Comparison of ENCODE assay signal across 21 mouse cellular contexts in genomic region chr17:63008788-63009187, GRCm38 (mm10).
DNase-seq lines count a peak whose midpoint lies in the region; ATAC-seq lines count a peak whose summit lies in the region.
"Had no signal": no experiment of that assay in that cellular context is flagged by ENCODE, and none has a peak within 500 bp of the region (broad histone marks: within the 10 kb centered on the region; RNA-seq: fewer than 3 reads in every experiment).

No protein-coding gene starts in this region.

- no peak overlapping the region for H3K4me3 ChIP-seq in intestine, embryonic 14.5 days (ENCODE audit: low read depth, low read length)
- H3K4me3 ChIP-seq in intestine, embryonic 15.5 days (replicated peaks) = no peak overlapping the region
- H3K4me3 ChIP-seq in embryonic facial prominence, embryonic 15.5 days (replicated peaks) = no peak overlapping the region
- H3K4me3 ChIP-seq in hindbrain, embryonic 15.5 days = no peak overlapping the region
- no peak overlapping the region for H3K4me3 ChIP-seq in neural tube, embryonic 15.5 days (replicated peaks)
- H3K4me3 ChIP-seq: erythroblast, embryonic 14.5 days; forebrain, embryonic 12.5 days; limb, embryonic 10.5 days had no signal

- no peaks in the 10 kb centered on the region for H3K9me3 ChIP-seq in intestine, embryonic 14.5 days (ENCODE audit: control insufficient read depth, low read length)
- no peaks in the 10 kb centered on the region for H3K9me3 ChIP-seq in intestine, embryonic 15.5 days
- no peaks in the 10 kb centered on the region for H3K9me3 ChIP-seq in embryonic facial prominence, embryonic 15.5 days (replicated peaks)
- H3K9me3 ChIP-seq in hindbrain, embryonic 15.5 days = no peaks in the 10 kb centered on the region
- no peaks in the 10 kb centered on the region for H3K9me3 ChIP-seq in neural tube, embryonic 15.5 days (replicated peaks)
- H3K9me3 ChIP-seq: forebrain, embryonic 12.5 days; limb, embryonic 10.5 days had no signal

- H3K27ac ChIP-seq in intestine, embryonic 14.5 days (ENCODE audit: low read depth) = no peak overlapping the region; the same call in 1 of the 2 replicates
- no peak overlapping the region for H3K27ac ChIP-seq in intestine, embryonic 15.5 days
- H3K27ac ChIP-seq in embryonic facial prominence, embryonic 15.5 days (replicated peaks) = no peak overlapping the region
- H3K27ac ChIP-seq in hindbrain, embryonic 15.5 days (replicated peaks) = no peak overlapping the region
- peak overlapping the region; percentile 41; the same call in 1 of the 2 replicates for H3K27ac ChIP-seq in neural tube, embryonic 15.5 days (replicated peaks)
- H3K27ac ChIP-seq: forebrain, embryonic 12.5 days; macrophage; stomach, postnatal 0 days had no signal

- H3K4me1 ChIP-seq in intestine, embryonic 14.5 days (replicated peaks; ENCODE audit: control insufficient read depth, insufficient read depth, low read length) = peaks cover 35% of the 10 kb centered on the region; the same call in 1 of the 2 replicates
- peaks cover 11% of the 10 kb centered on the region; the same call in 1 of the 2 replicates for H3K4me1 ChIP-seq in intestine, embryonic 15.5 days (replicated peaks)
- H3K4me1 ChIP-seq in embryonic facial prominence, embryonic 15.5 days = peaks cover 4% of the 10 kb centered on the region; the same call in 1 of the 2 replicates
- H3K4me1 ChIP-seq in hindbrain, embryonic 15.5 days (replicated peaks) = peaks cover 11% of the 10 kb centered on the region; the same call in 1 of the 2 replicates
- H3K4me1 ChIP-seq in neural tube, embryonic 15.5 days = peaks cover 19% of the 10 kb centered on the region

- DNase-seq in intestine, embryonic 14.5 days (ENCODE audit: low spot score) = peak; percentile 50
- no peak for DNase-seq in layer of hippocampus, postnatal 25 days (ENCODE audit: extremely low spot score in 1 of 2, low spot score in 1 of 2)
- no peak for DNase-seq in T-cell, adult 2 months (ENCODE audit: low spot score)
- DNase-seq: adrenal gland, adult 8-10 months; cerebellum, adult 9-10 months; gastrocnemius, postnatal 36 days; heart, postnatal 36 days; kidney, adult 9 months; kidney, postnatal 14 days; right cerebral cortex, postnatal 14 days had no signal

- H3K4me2 ChIP-seq in intestine, embryonic 14.5 days (ENCODE audit: low read length) = no peak overlapping the region
- H3K4me2 ChIP-seq in intestine, embryonic 15.5 days (replicated peaks) = no peak overlapping the region
- no peak overlapping the region for H3K4me2 ChIP-seq in embryonic facial prominence, embryonic 15.5 days (replicated peaks)
- no peak overlapping the region for H3K4me2 ChIP-seq in hindbrain, embryonic 15.5 days
- H3K4me2 ChIP-seq in neural tube, embryonic 15.5 days = no peak overlapping the region
- H3K4me2 ChIP-seq: forebrain, embryonic 12.5 days had no signal

- H3K36me3 ChIP-seq in intestine, embryonic 14.5 days (ENCODE audit: control insufficient read depth, insufficient read depth, low read length) = no peaks in the 10 kb centered on the region
- no peaks in the 10 kb centered on the region for H3K36me3 ChIP-seq in intestine, embryonic 15.5 days
- no peaks in the 10 kb centered on the region for H3K36me3 ChIP-seq in embryonic facial prominence, embryonic 15.5 days
- no peaks in the 10 kb centered on the region for H3K36me3 ChIP-seq in hindbrain, embryonic 15.5 days
- no peaks in the 10 kb centered on the region for H3K36me3 ChIP-seq in neural tube, embryonic 15.5 days
- H3K36me3 ChIP-seq: forebrain, embryonic 12.5 days; limb, embryonic 10.5 days had no signal

- WGBS in intestine, embryonic 14.5 days = 40% methylated on average over 4 of the region's 4 CpGs
- WGBS in intestine, embryonic 15.5 days = 51% methylated on average over 4 of the region's 4 CpGs
- 70% methylated on average over 4 of the region's 4 CpGs for WGBS in embryonic facial prominence, embryonic 15.5 days
- 43% methylated on average over 4 of the region's 4 CpGs for WGBS in hindbrain, embryonic 15.5 days
- 30% methylated on average over 4 of the region's 4 CpGs for WGBS in neural tube, embryonic 15.5 days

- H3K27me3 ChIP-seq in intestine, embryonic 14.5 days (replicated peaks; ENCODE audit: control insufficient read depth, insufficient read depth, low read length) = no peaks in the 10 kb centered on the region
- no peaks in the 10 kb centered on the region for H3K27me3 ChIP-seq in intestine, embryonic 15.5 days (replicated peaks)
- no peaks in the 10 kb centered on the region for H3K27me3 ChIP-seq in embryonic facial prominence, embryonic 15.5 days
- H3K27me3 ChIP-seq in hindbrain, embryonic 15.5 days = no peaks in the 10 kb centered on the region
- H3K27me3 ChIP-seq in neural tube, embryonic 15.5 days (replicated peaks) = no peaks in the 10 kb centered on the region
- H3K27me3 ChIP-seq: forebrain, embryonic 12.5 days; Patski had no signal

- ATAC-seq in intestine, embryonic 14.5 days (replicated peaks; ENCODE audit: low FRiP score, low TSS enrichment, low read depth) = no peak
- ATAC-seq in intestine, embryonic 15.5 days = no peak
- ATAC-seq in embryonic facial prominence, embryonic 15.5 days (ENCODE audit: insufficient number of reproducible peaks, low FRiP score, low TSS enrichment, low read depth) = peak; percentile 50; the same call in 1 of the 2 replicates
- peak; percentile 70 for ATAC-seq in hindbrain, embryonic 15.5 days (ENCODE audit: low FRiP score, low read depth)
- ATAC-seq in neural tube, embryonic 15.5 days (ENCODE audit: low FRiP score) = peak; percentile 87
- ATAC-seq: lung, postnatal 0 days; Patski had no signal

- H3K9ac ChIP-seq in intestine, embryonic 14.5 days (ENCODE audit: low read length) = no peak overlapping the region
- H3K9ac ChIP-seq in intestine, embryonic 15.5 days = no peak overlapping the region
- no peak overlapping the region for H3K9ac ChIP-seq in embryonic facial prominence, embryonic 15.5 days
- H3K9ac ChIP-seq in hindbrain, embryonic 15.5 days = no peak overlapping the region
- H3K9ac ChIP-seq in neural tube, embryonic 15.5 days (replicated peaks) = no peak overlapping the region
- H3K9ac ChIP-seq: forebrain, embryonic 12.5 days had no signal

Comparison
In these comparisons a context has a peak if more than half of its experiments do, and no peak if none do; other contexts are left out.
1. ATAC-seq: peak in embryonic facial prominence, embryonic 15.5 days (single experiment), hindbrain, embryonic 15.5 days (single experiment) and neural tube, embryonic 15.5 days (single experiment); none in intestine, embryonic 14.5 days (single experiment) and intestine, embryonic 15.5 days (single experiment).